Mouse (Mus musculus): Measurements from ENCODE around the gene Slc16a9.

GRCm38 (mm10) chr10:70266501-70266900, 21.6 kb downstream of the Slc16a9 start:
- TF ChIP-seq CTCF (IDR thresholded peaks at IDR 0.05; ENCODE audit: low read depth) = no peak
- no peak for TF ChIP-seq EP300 (IDR thresholded peaks at IDR 0.05; ENCODE audit: low read depth)

Measured in liver, postnatal 0 days (tissue).